Mouse (Mus musculus) mouse trophoblast stem cell (cell line): Measurements from ENCODE around the gene Taf11.

Source experiments
- in situ Hi-C, 2 experiments: fragments of 300-500 bp; cut with MseI, MboI; formaldehyde crosslinking; loops; 2 replicates in 1 of 2; 3 replicates in 1 of 2; pipeline ENCODE4 v1.15.1; 2025

Taf11 gene

GRCm38 (mm10) chr17:27909622-27910500 lies at the start of gene Taf11:
TSS of gene Taf11 (minus strand) at chr17:27909844.
- in situ Hi-C loops, result no loop called here

GRCm38 (mm10) chr17:27957649-27958048 lies 48.0 kb upstream of the Taf11 start:
- in situ Hi-C loops, result no loop called here

DNA sequence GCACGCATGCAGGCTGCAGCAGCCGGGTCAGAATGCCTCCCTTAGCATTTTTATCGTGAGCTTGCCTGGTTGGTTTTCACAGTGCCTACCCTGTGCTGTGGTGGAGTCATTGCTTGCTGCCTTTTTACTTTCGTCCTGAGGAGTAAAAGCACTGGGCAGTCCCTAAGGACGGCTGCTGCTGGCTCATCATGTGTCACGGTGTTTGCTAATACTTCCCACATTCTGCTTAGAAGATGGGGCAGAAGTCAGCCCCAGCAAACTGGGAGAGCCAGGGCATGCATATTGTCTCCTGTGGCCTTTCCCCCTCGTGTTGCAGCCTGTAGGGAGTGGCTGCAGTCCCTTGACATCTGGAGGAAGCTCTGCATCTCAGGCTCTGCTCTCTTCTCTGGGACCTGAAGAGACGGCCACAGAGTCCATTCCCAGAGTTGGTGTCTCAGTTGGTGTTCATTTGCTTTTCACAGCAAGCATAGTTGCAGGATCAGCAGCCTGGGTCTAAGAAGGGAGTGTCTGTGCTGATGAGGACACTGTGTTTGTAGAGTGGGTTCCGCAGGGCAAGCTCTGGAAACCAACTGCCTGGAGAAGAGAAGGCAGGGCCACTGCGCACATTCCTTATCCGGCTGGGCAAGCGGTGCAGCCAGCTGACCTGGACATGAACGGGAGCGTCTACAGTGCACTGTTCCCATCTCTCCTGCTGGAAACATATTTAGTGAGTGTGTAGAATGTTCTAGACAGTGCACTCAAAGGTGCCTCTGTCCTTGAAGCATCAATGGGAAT lies 45.2 kb upstream of the Taf11 start:
- in situ Hi-C loops, result no loop called here

DNA sequence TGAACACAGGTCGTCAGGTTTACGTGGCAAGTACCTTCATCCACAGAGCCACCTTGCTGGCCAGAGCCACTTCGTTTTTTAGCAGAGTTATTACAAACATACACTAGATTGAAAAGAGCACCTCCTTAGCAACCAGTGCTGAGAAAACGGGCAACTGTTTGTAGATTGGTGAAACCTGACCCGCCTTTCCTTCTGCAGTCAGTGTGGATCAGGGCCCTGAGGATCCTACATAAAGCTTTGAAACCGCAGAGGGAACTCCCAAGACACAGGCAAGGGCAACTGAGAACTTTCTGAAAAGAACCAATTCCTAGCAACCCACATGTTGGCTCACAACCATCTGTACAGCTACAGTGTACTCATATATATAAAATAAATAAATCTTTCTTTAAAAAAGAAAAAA lies 43.5 kb upstream of the Taf11 start:
- in situ Hi-C loops, result no loop called here

GRCm38 (mm10) chr17:27947155-27947554 lies 37.5 kb upstream of the Taf11 start:
- in situ Hi-C loops, result no loop called here

DNA sequence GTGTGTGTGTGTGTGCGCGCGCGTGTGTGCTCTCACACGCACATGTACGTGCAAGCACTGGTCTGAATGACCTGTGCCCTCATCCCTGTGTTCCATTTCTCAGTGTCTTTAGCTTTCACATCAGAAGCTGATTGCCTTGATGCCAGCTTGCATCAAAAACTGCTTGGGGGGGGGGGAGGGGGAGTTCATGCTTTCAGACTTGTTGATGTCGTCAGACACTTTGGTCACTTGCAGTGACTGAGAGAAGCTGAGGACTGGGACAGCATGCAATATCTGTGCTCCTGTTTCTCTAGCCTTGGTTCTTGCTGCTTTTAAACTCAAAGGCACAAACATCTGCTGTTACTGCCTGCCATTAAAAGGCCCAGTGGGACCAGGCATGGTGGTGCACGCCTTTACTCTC lies 36.7 kb upstream of the Taf11 start:
- in situ Hi-C loops, result no loop called here

GRCm38 (mm10) chr17:27945546-27946216 lies 36.0 kb upstream of the Taf11 start:
- in situ Hi-C loops, result no loop called here

DNA sequence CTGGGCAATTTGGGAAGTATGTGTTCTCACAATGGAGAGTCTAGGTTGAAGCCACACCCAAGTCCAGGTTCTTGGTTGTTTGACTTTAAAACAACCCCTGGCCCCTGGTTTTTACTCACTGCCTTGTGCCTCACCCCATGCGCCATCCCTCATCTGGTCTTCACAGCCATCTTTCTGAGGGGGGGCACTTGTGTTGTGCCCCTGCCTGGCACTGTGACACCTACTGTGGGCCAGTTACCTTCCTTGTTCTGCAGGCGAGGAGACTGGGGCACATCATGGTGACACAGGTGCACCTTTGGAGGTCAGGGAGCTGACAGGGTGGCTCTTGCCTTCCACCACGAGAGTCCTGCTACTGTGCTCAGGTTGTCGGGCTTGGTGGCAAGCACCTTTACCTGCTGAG lies 32.5 kb upstream of the Taf11 start:
- in situ Hi-C loops, result no loop called here

GRCm38 (mm10) chr17:27941698-27942097 lies 32.1 kb upstream of the Taf11 start:
- in situ Hi-C loops, result no loop called here

GRCm38 (mm10) chr17:27941178-27941577 lies 31.5 kb upstream of the Taf11 start:
- in situ Hi-C loops, result no loop called here

DNA sequence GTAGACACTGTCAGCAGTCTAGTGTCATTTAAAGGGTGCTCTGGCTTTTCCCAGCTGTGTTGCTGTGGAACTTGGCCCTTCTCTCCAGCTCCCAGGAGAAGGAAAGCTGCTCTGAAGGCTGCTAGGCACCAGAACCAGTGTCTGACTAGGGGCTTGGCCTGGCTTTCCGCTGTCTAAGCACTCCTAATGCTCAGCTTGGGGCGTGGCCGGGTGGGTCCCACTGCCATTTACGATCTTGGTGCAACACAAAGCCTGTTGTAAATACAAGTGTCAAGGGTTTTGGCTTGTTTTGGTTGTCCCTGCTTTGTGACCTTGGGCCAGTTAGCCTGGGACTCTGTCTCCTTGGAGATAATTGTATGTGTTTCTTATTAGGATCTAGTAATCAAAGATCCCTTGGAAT lies 30.7 kb upstream of the Taf11 start:
- in situ Hi-C loops, result no loop called here

DNA sequence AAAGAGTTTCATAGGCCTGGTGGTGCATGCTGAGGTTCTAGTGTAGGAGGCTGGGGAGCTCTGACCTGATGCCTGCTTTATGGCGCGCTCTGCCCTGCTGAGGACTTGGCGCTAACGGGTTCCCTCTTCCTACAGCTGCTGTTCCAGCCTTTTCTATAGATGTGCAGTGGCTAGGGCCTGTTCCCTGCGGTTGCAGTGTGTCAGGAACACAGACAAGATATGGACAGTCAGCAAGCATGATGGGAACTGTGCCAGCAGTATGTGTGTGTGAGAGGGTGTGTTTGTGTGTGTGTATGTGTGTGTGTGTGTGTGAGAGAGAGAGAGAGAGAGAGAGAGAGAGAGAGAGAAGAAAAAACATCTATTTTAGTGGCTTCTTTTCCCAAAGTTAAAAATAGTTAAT lies 29.4 kb upstream of the Taf11 start:
- in situ Hi-C loops, result no loop called here

DNA sequence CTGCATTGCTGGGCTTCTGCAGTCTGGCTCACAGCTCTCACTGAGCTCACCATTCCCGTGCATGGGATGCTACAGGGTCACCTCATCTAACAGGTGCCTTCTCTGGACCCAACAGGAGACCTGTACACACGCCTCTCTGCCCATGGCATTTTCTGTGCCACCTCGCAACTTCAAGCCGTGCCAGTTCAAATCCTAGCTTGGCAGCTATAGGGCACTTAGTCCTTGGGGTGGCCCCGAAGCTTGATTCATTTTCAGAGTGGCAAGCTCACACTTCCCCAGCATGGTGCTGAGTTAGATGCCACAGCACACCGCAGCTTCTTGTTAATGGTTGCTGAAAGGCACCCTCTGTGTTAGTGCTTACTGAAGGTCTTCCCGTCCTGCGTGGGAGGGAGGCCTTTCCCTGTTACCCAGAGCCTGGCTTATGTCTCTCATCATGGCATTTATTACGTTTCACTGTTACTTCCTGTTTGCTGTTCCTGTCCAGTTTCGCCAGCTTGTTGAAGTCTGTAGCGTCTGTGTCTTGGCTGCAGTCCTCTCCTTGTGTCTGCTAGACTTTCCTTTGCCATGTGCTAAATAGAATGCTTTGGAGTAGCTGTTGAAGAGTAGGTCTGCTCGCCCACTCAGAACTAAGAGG lies 28.6 kb upstream of the Taf11 start:
- in situ Hi-C loops, result no loop called here

- in situ Hi-C loops, result no loop called here
Observed at GRCm38 (mm10) chr17:27937054-27937615, 27.5 kb upstream of the Taf11 start.

DNA sequence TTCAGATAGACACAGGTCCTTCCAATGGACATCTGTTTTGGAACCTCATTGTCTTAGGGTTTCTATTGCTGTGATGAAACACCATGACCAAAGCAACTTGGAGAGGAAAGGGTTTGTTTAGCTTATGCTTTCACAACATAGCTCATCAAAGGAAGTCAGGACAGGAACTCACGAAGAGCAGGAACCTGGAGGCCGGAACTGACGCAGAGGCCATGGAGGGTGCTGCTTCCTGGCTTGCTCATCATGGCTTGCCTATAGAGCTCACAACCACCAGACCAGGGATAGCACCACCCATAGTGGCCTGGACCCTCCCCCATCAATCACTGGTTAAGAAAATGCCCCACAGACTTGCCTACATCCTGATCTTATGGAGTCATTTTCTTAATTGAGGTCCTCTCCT lies 25.4 kb upstream of the Taf11 start:
- in situ Hi-C loops, result no loop called here

DNA sequence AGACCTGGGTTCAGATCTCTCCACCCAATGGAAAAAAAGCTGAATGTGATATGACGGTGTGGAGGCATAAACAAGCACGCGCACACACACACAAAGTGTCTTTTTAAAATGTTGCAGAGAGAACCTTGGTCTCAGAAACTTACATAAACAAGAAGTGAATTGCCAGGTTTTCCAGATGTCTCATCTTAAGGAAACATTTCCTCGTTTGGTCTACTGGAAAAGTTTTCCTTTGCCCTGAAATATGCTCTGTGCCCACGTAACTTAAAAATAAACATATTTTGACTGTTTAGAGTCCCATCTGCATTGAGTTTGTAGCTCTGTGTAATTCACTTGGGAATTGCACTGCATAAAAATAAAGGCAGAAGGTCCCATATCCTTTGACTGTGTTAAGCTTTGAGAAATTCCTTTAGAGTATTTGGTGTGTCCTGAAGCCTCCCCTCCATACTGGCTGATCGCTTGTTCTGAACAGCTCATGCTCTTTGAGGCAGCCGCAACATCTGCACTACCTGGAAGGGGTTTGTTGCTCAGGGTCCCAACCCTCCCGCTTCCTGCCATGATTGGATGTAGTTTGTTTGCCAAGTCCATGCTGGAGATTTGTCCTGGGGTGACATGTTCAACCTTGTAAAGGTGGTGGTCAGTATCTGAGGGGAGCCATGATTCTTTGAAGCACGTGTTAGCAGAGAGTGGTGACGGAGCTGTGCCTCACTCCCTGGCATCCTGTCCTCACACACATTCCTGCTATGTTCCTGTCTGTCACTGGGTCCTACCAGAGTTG lies 24.7 kb upstream of the Taf11 start:
- in situ Hi-C loops, result no loop called here

DNA sequence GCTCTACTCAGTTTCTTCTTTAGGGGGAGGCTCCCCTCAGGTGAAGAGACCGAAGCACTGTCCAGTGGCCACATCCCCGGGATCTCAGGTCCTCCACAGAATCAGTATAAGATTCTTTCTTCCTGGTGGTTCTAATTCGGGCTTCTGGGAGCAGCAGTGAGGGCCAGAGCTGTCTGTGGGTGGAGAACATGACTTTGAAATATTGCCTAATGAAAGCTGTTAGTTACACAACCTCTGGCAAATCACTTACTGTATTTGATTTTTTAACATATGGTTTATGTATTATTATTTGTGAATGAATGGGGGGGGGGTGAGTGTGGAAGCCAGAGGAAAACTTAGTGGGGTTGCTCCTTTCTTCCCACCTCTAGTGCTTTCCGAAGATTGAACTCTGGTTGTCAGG lies 22.2 kb upstream of the Taf11 start:
- in situ Hi-C loops, result no loop called here

GRCm38 (mm10) chr17:27930291-27930690 lies 20.6 kb upstream of the Taf11 start:
- in situ Hi-C loops, result no loop called here

DNA sequence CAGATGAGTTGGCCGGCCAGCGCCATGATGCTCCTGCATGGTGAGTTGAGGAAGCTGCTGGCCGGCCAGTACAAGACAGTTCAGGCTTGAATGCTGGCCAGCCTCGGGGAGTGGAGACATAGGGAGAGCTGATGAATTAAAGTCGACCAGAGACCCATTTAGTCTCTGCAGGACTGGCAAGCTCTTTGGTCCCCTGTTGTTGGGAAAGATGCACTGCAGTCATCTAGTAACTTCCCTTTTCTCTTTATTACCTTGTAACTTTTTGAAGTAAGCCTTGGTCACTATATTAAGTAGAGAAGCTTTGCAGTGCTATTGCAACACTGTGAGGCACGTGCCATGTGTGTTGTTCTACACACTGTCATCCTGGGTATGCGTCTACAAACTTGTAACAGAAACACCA lies 15.9 kb upstream of the Taf11 start:
- in situ Hi-C loops, result no loop called here

DNA sequence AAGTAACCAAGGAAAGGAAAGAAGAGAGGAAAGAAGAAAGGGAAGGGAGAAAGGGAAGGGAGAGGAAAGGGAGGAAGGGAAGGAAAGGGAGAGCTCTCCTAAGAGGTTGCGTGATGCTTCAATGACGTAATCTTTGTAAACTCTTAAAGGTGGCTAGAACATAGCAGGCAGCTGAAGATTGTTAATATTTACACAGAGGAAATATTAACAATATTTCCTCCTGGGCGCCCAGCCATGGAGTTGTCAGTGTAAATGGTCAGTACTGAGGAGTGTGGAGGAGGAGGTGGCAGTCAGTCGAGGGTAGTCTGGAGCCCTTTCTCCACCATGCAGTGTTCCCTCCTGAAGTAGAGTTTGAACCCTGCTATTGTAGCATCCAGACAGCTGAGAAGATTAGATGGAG lies 15.4 kb upstream of the Taf11 start:
- in situ Hi-C loops, result no loop called here

DNA sequence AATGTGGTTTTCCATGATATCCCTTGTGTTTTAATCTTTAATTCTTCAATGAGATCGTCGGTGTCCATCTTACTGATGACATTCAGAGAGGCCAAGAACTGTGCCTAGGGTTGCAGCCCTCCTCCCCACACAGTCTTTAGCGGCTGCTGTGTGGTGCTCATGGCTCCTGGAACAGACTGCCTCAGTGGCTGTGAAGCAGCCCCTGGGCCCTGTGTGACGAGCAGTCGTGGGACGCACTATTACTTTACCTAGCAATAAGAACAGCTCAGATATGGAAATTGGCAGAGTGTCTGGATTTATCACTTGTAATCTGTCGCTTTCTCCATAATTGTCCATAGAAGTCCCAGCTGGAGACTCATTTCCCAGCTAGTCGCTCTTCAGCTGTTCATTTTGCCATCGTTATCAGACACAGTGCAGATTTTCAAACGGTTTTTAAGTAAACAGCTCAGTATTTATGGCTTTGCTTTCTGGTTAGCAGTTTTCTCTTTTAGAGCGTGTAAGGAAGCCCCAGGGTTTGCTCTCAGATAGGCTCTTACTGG lies 12.6 kb upstream of the Taf11 start:
- in situ Hi-C loops, result no loop called here
